Mouse (Mus musculus) lung, embryonic 14.5 days (tissue): ENCODE results near the gene Usp12. TPM values are rescaled to one million over a fixed set of nuclear protein-coding genes. Genes with fewer than 3 reads are reported as not detected.

Experiments
- ATAC-seq: fragments of 200-750 bp; cut with Nextera tagmentation; 2 replicates; pipeline ENCODE4 v1.8.0; 2017; ENCODE audit warnings: mild to moderate bottlenecking, moderate TSS enrichment, moderate library complexity; ENCODE audit not compliant: insufficient read depth
- DNase-seq: peaks from one replicate; pipeline ENCODE4 v3.0.0-alpha.2; 2015
- H3K27ac ChIP-seq: fragments of 300-500 bp; sonication (generic); 2 replicates; pipeline ENCODE4 v1.5.1; 2014; ENCODE audit warnings: low read depth, mild to moderate bottlenecking, moderate library complexity
- H3K27me3 ChIP-seq: fragments of 300-500 bp; sonication (generic); 2 replicates; pipeline ENCODE4 v1.6.1; 2014; ENCODE audit warnings: low read length, control low read depth; ENCODE audit not compliant: insufficient read depth
- H3K36me3 ChIP-seq: fragments of 300-500 bp; sonication (generic); 2 replicates; pipeline ENCODE4 v1.6.1; 2014; ENCODE audit warnings: control low read depth; ENCODE audit not compliant: insufficient read depth
- H3K4me1 ChIP-seq: fragments of 300-500 bp; sonication (generic); 2 replicates; pipeline ENCODE4 v1.6.1; 2014; ENCODE audit warnings: antibody characterized with exemption, control low read depth; ENCODE audit not compliant: insufficient read depth
- H3K4me2 ChIP-seq: fragments of 300-500 bp; sonication (generic); 2 replicates; pipeline ENCODE4 v1.6.1; 2014; ENCODE audit warnings: mild to moderate bottlenecking
- H3K4me3 ChIP-seq: fragments of 300-500 bp; sonication (generic); 2 replicates; pipeline ENCODE4 v1.5.1; 2014; ENCODE audit warnings: low read depth, low read length
- H3K9ac ChIP-seq: fragments of 300-500 bp; sonication (generic); 2 replicates; pipeline ENCODE4 v1.6.1; 2014
- H3K9me3 ChIP-seq: fragments of 300-500 bp; sonication (generic); 2 replicates; pipeline ENCODE4 v1.6.1; 2016; ENCODE audit warnings: low read depth, low read length, control low read depth
- CTCF ChIP-seq: IDR thresholded peaks from 2 replicates; pipeline ENCODE4 v1.5.1; 2016; ENCODE audit warnings: antibody characterized with exemption, low read depth
- WGBS: fragments of 180-500 bp; shearing (Covaris S2); extraction: QIAGEN DNeasy Blood & Tissue Kit; methylation state at CpG from one replicate; pipeline ENCODE4 v1.1.7; 2014; 5-methylcytosine and 5-hydroxymethylcytosine counted together
- polyA plus RNA-seq: library from polyadenylated mRNA; unstranded; fragments of >200 nt; fragmentation: Nextera tagmentation; extraction: Ambion mirVana; gene quantifications from 2 replicates; pipeline ENCODE4 v1.2.1, GENCODE M21; 2014

Gene Usp12
- polyA plus RNA-seq, 1 experiment from 2014 or later = 13.7 TPM

DNA sequence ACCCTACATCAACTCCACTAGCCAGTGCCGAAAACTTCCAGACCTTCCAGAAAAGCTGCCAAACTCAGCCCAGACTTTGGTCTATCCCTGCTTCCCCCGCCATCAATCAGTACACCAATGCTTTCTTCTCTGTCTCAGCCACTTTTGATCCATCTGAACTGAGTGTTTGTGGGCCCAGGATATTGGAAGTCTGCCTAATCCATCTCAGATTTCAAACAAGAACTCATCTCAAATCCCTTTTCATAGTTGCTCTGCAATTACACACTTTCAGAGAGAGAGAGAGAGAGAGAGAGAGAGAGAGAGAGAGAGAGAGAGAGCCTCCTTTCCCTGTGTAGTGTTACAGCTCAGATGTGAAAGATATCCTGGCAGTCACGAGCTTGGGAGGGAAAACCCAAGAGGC is 85.4 kb downstream of the Usp12 start:
- no peak overlapping the region for H3K27ac ChIP-seq

DNA sequence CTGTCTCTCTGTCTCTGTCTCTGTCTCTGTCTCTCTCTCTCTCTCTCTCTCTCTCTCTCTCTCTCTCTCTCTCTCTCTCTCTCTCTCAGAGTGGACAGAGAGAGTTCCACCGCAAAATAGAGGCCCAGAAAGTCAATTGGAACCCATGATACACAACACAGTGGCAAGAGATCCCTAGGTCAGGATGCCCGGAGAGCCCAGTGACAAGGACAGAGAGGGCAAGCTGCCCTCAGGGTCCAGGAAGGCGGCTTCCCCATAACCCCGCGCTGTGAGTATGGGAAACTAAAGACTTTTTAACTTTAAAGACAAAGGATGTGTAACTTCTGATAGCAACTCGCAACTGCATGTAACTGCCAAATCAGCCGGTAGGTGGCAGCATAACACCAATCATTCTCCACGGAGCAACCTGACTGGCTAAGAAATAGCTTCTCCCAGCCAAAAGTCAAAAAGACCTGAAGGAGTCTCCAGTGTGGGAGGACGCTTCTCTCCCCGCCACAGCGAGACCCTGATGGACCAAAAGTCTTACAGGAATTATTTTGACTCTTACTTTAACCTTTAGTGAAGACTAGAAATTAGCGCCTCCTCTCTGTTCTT is 88.9 kb downstream of the Usp12 start:
- Histone ChIP-seq H3K4me2 (no peak overlapping the region), H3K27me3 (no peaks in the 10 kb centered on the region), H3K4me1 (no peaks in the 10 kb centered on the region), H3K9ac (no peak overlapping the region), H3K27ac (no peak overlapping the region), H3K9me3 (peaks cover 4% of the 10 kb centered on the region; the same call in 1 of the 2 replicates), H3K36me3 (no peaks in the 10 kb centered on the region), H3K4me3 (no peak overlapping the region)
- peak; percentile 97 for DNase-seq
- peak; percentile 91 for TF ChIP-seq CTCF
- WGBS = 10% methylated on average over 12 of the region's 12 CpGs
- peak; percentile 58; the same call in 1 of the 2 replicates for ATAC-seq

More for the DNA sequence above, 85.4 kb downstream of the Usp12 start:
- 23% methylated on average over 3 of the region's 3 CpGs for WGBS
- DNase-seq (peak; percentile 75), ATAC-seq (peak; percentile 41)
- no peak for TF ChIP-seq CTCF
- Histone ChIP-seq H3K4me1 (no peaks in the 10 kb centered on the region), H3K4me3 (no peak overlapping the region), H3K9me3 (peaks cover 2% of the 10 kb centered on the region; the same call in 1 of the 2 replicates), H3K36me3 (no peaks in the 10 kb centered on the region), H3K27me3 (no peaks in the 10 kb centered on the region), H3K4me2 (no peak overlapping the region), H3K9ac (no peak overlapping the region)

DNA sequence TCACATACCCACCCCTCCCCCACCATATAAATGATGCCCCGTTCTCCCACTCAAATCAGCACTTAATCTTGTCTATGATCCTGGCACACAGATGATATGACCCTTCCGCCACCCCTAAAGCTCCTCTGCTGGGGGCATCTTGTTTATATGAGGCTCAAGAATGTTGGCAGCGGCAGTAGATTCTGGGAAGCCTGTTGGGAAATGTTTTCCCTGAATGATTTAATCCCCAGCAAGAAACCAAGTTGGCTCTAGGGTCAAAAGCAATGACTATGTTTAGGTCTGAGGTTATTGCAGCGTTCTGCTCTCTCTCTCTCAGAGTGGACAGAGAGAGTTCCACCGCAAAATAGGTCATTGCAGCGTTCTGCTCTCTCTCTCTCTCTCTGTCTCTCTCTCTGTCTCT is 89.4 kb downstream of the Usp12 start:
- no peak overlapping the region for H3K4me3 ChIP-seq
- H3K27me3 ChIP-seq = no peaks in the 10 kb centered on the region
- no peak overlapping the region for H3K4me2 ChIP-seq
- no peaks in the 10 kb centered on the region for H3K36me3 ChIP-seq
- ATAC-seq (no peak), DNase-seq (peak; percentile 51)
- TF ChIP-seq CTCF = no peak
- 49% methylated on average over 6 of the region's 6 CpGs for WGBS
- no peak overlapping the region for H3K9ac ChIP-seq
- H3K4me1 ChIP-seq = no peaks in the 10 kb centered on the region
- peaks cover 4% of the 10 kb centered on the region; the same call in 1 of the 2 replicates for H3K9me3 ChIP-seq
- H3K27ac ChIP-seq = no peak overlapping the region

DNA sequence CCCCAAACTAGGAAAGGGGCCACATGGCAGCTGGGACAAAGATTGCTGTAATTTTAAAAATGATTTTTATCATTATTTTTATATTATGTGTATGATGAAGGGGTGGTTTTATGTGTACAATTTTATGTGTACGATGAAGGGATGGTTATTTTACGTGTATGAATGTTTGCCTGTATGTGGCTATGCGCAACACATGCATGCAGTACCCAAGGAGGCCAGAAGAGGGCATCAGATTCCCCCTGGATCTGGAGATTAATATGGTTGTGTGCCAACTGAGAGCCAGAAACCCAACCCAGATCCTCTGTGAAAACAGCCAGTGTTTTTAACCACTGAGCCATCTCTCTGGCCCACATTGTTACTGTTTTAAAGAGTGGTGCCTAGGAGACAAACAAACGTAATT is 90.6 kb downstream of the Usp12 start:
- H3K36me3 ChIP-seq = no peaks in the 10 kb centered on the region
- no peak overlapping the region for H3K4me3 ChIP-seq
- H3K9me3 ChIP-seq = peaks cover 4% of the 10 kb centered on the region; the same call in 1 of the 2 replicates
- peak; percentile 19 for DNase-seq
- H3K27ac ChIP-seq = peak overlapping the region; percentile 60; the same call in 1 of the 2 replicates
- ATAC-seq = no peak
- no peaks in the 10 kb centered on the region for H3K4me1 ChIP-seq
- no peak overlapping the region for H3K9ac ChIP-seq
- peak; percentile 48 for TF ChIP-seq CTCF
- H3K4me2 ChIP-seq = no peak overlapping the region
- 89% methylated on average over 4 of the region's 4 CpGs for WGBS
- H3K27me3 ChIP-seq = no peaks in the 10 kb centered on the region

DNA sequence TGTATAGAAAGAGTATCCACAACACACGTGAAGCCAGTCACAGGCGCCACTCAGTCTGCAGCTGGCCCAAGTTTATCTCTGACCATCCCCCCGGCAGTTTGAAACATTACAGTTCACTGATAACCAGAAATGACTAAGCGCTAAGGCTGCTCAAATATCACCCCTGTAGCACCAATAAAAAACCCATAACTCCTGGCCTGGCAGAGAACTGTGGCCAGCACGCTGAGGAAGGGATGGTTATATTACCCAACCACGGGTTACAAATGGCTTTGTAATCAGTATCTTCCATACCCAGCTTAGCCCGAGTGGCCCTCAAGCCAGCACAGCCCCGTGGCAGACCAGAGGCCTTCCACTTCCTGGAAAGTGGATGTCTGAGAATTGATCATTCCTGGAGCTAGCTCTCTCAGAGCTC is 91.1 kb downstream of the Usp12 start:
- peak; percentile 47 for ATAC-seq
- DNase-seq = peak; percentile 23
- Histone ChIP-seq H3K36me3 (no peaks in the 10 kb centered on the region), H3K27ac (peak overlapping the region; percentile 60; the same call in 1 of the 2 replicates), H3K4me1 (no peaks in the 10 kb centered on the region), H3K27me3 (no peaks in the 10 kb centered on the region), H3K9ac (no peak overlapping the region), H3K4me3 (no peak overlapping the region), H3K9me3 (peaks cover 4% of the 10 kb centered on the region; the same call in 1 of the 2 replicates), H3K4me2 (no peak overlapping the region)
- TF ChIP-seq CTCF = no peak
- WGBS = 30% methylated on average over 8 of the region's 8 CpGs

DNA sequence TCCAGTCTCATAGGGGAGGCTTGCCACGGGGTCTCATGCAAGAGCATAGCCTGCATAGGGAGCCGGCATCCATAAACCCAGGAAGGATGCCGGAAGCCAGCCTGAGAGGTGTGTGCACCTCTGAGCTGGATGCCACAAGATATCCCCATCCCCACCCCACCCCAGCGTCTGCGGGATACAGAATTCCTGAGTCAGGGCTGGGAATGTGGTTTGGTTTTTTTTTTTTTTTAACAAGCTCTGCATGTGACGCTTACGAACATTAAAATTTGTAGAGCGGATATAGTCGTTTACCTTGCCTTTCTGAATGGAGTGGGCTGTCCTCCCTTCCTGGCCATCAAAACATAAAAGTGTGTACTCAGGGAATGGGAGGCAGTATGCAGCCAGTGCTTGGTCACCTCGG is 94.7 kb downstream of the Usp12 start:
- H3K27ac ChIP-seq = no peak overlapping the region
- H3K9me3 ChIP-seq = peaks cover 4% of the 10 kb centered on the region; the same call in 1 of the 2 replicates
- H3K4me1 ChIP-seq = no peaks in the 10 kb centered on the region
- no peak overlapping the region for H3K4me2 ChIP-seq
- 69% methylated on average over 10 of the region's 10 CpGs for WGBS
- no peak overlapping the region for H3K4me3 ChIP-seq
- ATAC-seq (no peak), DNase-seq (no peak)
- no peaks in the 10 kb centered on the region for H3K27me3 ChIP-seq
- no peak for TF ChIP-seq CTCF
- no peak overlapping the region for H3K9ac ChIP-seq
- no peaks in the 10 kb centered on the region for H3K36me3 ChIP-seq

DNA sequence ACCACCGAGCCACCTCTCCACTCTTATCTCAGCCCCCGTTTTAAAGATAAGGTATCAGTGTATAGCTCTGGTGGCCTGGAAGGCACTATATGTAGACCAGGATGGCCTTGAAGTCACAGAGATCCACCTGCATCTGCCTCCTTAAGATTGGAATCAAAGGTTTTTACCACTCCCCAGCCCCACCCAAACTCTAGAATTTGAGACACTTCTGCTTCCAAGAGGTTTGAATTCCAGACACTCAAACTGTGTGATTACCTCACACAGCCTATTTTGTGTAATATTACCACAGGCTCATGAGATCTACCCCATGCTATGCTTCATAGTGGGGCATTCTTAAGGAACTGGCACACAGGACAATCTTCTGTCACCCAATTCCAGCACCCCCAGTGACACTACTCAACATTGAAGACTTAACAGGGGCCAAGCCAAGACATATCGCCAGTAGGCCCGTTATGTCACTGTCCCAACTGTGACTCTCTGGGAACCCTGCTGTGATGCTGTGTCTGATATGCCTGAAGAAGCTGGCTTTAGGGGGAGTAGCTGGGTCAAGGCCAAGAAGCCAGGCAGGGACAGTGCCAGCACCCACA is 95.3 kb downstream of the Usp12 start:
- Histone ChIP-seq H3K27ac (no peak overlapping the region), H3K27me3 (no peaks in the 10 kb centered on the region), H3K9me3 (peaks cover 3% of the 10 kb centered on the region; the same call in 1 of the 2 replicates), H3K4me1 (no peaks in the 10 kb centered on the region), H3K4me3 (no peak overlapping the region), H3K9ac (no peak overlapping the region), H3K36me3 (no peaks in the 10 kb centered on the region), H3K4me2 (no peak overlapping the region)
- ATAC-seq (no peak), DNase-seq (no peak)
- 58% methylated on average over 4 of the region's 4 CpGs for WGBS
- TF ChIP-seq CTCF = no peak
